Mouse (Mus musculus): ENCODE results near the gene Zfp213. TPM values are rescaled to one million over a fixed set of nuclear protein-coding genes. Genes with fewer than 3 reads are reported as not detected.

The Zfp213 gene
- total and polyA plus RNA-seq, 3 experiments = 5.5 to 8.7 (median 6.2) TPM

DNA sequence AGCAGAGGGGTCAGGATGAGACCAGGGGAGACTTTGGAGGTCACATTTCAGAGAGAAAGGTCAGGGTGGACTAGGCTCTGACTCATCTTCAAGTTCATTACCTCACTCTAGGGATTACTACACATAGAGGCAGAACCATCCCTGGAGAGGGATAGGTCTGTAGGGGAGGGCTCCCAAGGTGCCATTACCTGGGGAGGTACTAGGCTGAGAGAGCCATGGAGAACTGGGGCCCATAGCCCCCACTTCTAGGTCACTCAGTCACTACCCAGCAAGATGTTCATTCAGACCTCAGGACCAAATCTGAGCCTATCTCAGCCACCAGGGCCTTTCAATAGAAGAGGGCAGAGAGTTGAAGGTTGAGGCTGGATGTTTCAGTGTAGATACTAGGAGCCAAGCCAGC lies 9.7 kb downstream of the Zfp213 start:
- Histone ChIP-seq H3K36me3 (ENCODE audit: control insufficient read depth, insufficient read depth, low read length) (no peaks in the 10 kb centered on the region), H3K4me3 (no peak overlapping the region), H3K9ac (ENCODE audit: low read depth, low read length) (no peak overlapping the region), H3K27me3 (ENCODE audit: control insufficient read depth, insufficient read depth, low read length) (no peaks in the 10 kb centered on the region), H3K4me1 (ENCODE audit: control insufficient read depth, insufficient read depth, low read length) (0 out of 2 replicates have a peak, but pooled peaks cover 1% of the 10 kb centered on the region), H3K79me2 (replicated peaks; ENCODE audit: control insufficient read depth, insufficient read depth, low read length) (no peaks in the 10 kb centered on the region), H3K27ac (no peak overlapping the region)
- TF ChIP-seq POLR2A (IDR thresholded peaks at IDR 0.05; ENCODE audit: insufficient read depth, low read depth, low read length) = no peak
- no peak for DNase-seq
- intact Hi-C loops (cut with DNase I) = no loop called here

GRCm38 (mm10) chr17:23553634-23554120 lies 10.4 kb downstream of the Zfp213 start:
- TF ChIP-seq POLR2A (IDR thresholded peaks at IDR 0.05; ENCODE audit: insufficient read depth, low read depth, low read length) = no peak
- TF ChIP-seq EP300 (IDR thresholded peaks at IDR 0.05; ENCODE audit: insufficient read depth, low read depth, low read length) = no peak
- no peak for TF ChIP-seq CTCF (IDR thresholded peaks at IDR 0.05)
- Histone ChIP-seq H3K36me3 (ENCODE audit: control insufficient read depth, insufficient read depth, low read length) (no peaks in the 10 kb centered on the region), H3K4me3 (no peak overlapping the region), H3K79me2 (replicated peaks; ENCODE audit: control insufficient read depth, insufficient read depth, low read length) (no peaks in the 10 kb centered on the region), H3K27ac (no peak overlapping the region), H3K9ac (ENCODE audit: low read depth, low read length) (no peak overlapping the region), H3K27me3 (ENCODE audit: control insufficient read depth, insufficient read depth, low read length) (no peaks in the 10 kb centered on the region), H3K4me1 (ENCODE audit: control insufficient read depth, insufficient read depth, low read length) (0 out of 2 replicates have a peak, but pooled peaks cover 1% of the 10 kb centered on the region)
- 55% methylated on average over 1 of the region's 1 CpGs for WGBS
- intact Hi-C loops (cut with DNase I) = no loop called here
- no peak for DNase-seq

DNA sequence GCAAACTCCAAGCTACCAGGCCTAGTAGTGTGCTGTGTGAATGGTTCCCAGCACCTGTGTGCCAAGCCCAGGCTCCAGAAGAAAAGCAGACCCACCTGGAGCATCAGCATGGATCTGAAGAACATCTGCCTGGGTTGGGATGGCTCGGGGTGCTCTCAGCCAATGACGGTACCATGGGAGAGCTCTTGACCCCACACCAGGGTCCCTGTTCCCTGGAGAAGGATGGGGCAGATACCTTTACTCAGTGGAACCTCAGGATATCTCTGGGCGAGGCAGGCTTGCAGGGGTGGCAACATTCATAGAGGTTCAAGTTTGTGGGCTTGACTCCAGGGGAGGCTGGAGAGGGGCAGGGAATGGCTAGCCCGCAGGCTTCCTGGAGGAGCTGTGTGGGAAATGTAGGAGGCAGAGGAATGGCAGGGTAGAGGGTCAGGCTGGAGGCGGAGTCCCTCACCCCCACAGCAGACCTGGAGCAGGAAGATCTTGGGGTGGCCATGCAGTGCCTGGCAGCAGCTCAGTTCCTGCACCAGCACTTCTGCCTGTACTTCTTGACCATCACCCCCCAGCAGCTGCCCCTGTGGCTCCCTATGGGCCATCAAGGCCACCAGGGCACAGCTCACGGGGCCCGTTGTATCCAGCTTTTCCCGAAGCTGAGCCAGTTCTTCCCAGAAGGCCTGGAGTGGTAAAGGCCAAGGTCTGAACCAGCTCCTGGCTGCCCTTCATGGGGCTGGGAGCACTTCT lies 11.0 kb downstream of the Zfp213 start:
- no peak for TF ChIP-seq POLR2A (IDR thresholded peaks at IDR 0.05; ENCODE audit: insufficient read depth, low read depth, low read length)
- TF ChIP-seq CTCF (IDR thresholded peaks at IDR 0.05) = no peak
- no peak for TF ChIP-seq EP300 (IDR thresholded peaks at IDR 0.05; ENCODE audit: insufficient read depth, low read depth, low read length)
- Histone ChIP-seq H3K4me3 (no peak overlapping the region), H3K27ac (no peak overlapping the region), H3K27me3 (ENCODE audit: control insufficient read depth, insufficient read depth, low read length) (no peaks in the 10 kb centered on the region), H3K4me1 (ENCODE audit: control insufficient read depth, insufficient read depth, low read length) (0 out of 2 replicates have a peak, but pooled peaks cover 1% of the 10 kb centered on the region), H3K36me3 (ENCODE audit: control insufficient read depth, insufficient read depth, low read length) (no peaks in the 10 kb centered on the region), H3K9ac (ENCODE audit: low read depth, low read length) (no peak overlapping the region), H3K79me2 (replicated peaks; ENCODE audit: control insufficient read depth, insufficient read depth, low read length) (no peaks in the 10 kb centered on the region)
- peak in 1 of 2 experiments; percentile 12 for DNase-seq
- intact Hi-C loops (cut with DNase I) = no loop called here
- 91% methylated on average over 8 of the region's 8 CpGs for WGBS

DNA sequence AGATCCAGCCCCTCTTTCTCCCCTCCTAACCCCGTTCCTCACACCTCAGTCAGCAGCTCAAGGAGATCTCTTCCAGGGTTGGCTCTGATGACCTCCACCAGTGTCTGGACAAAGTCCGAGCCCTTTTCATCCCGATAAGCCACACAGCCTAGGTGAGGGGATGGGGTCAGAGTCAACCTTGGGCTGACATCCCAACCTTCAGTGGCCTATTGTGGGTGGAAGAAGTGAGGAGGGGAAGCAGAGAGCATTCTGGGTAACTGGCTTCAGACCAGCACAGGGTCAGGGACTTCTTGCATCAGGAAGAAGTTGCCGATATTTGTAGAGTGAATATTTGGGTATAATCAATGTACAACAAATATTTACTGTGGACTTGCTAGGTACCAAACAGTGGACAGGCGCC lies 12.1 kb downstream of the Zfp213 start:
- Histone ChIP-seq H3K4me3 (no peak overlapping the region), H3K4me1 (ENCODE audit: control insufficient read depth, insufficient read depth, low read length) (0 out of 2 replicates have a peak, but pooled peaks cover 1% of the 10 kb centered on the region), H3K27ac (no peak overlapping the region), H3K27me3 (ENCODE audit: control insufficient read depth, insufficient read depth, low read length) (no peaks in the 10 kb centered on the region), H3K36me3 (ENCODE audit: control insufficient read depth, insufficient read depth, low read length) (no peaks in the 10 kb centered on the region), H3K79me2 (replicated peaks; ENCODE audit: control insufficient read depth, insufficient read depth, low read length) (no peaks in the 10 kb centered on the region), H3K9ac (ENCODE audit: low read depth, low read length) (no peak overlapping the region)
- 70% methylated on average over 5 of the region's 5 CpGs for WGBS
- DNase-seq = no peak
- TF ChIP-seq EP300 (IDR thresholded peaks at IDR 0.05; ENCODE audit: insufficient read depth, low read depth, low read length) (no peak), POLR2A (IDR thresholded peaks at IDR 0.05; ENCODE audit: insufficient read depth, low read depth, low read length) (no peak), CTCF (IDR thresholded peaks at IDR 0.05) (no peak)
- intact Hi-C loops (cut with DNase I) = no loop called here

- H3K4me1 ChIP-seq (ENCODE audit: control insufficient read depth, insufficient read depth, low read length) = 0 out of 2 replicates have a peak, but pooled peaks cover 1% of the 10 kb centered on the region
- H3K79me2 ChIP-seq (replicated peaks; ENCODE audit: control insufficient read depth, insufficient read depth, low read length) = no peaks in the 10 kb centered on the region
- no peaks in the 10 kb centered on the region for H3K27me3 ChIP-seq (ENCODE audit: control insufficient read depth, insufficient read depth, low read length)
- H3K9ac ChIP-seq (ENCODE audit: low read depth, low read length) = no peak overlapping the region
- DNase-seq = no peak
- intact Hi-C loops (cut with DNase I) = no loop called here
- TF ChIP-seq EP300 (IDR thresholded peaks at IDR 0.05; ENCODE audit: insufficient read depth, low read depth, low read length) (no peak), CTCF (IDR thresholded peaks at IDR 0.05) (no peak), POLR2A (IDR thresholded peaks at IDR 0.05; ENCODE audit: insufficient read depth, low read depth, low read length) (no peak)
- H3K27ac ChIP-seq = no peak overlapping the region; the same call in 1 of the 2 replicates
- no peaks in the 10 kb centered on the region for H3K36me3 ChIP-seq (ENCODE audit: control insufficient read depth, insufficient read depth, low read length)
- H3K4me3 ChIP-seq = no peak overlapping the region
These were observed 12.6 kb downstream of the Zfp213 start for GRCm38 (mm10) chr17:23551416-23551815.

GRCm38 (mm10) chr17:23550856-23551255 lies 13.2 kb downstream of the Zfp213 start:
- Histone ChIP-seq H3K36me3 (ENCODE audit: control insufficient read depth, insufficient read depth, low read length) (no peaks in the 10 kb centered on the region), H3K4me1 (ENCODE audit: control insufficient read depth, insufficient read depth, low read length) (0 out of 2 replicates have a peak, but pooled peaks cover 1% of the 10 kb centered on the region), H3K27me3 (ENCODE audit: control insufficient read depth, insufficient read depth, low read length) (no peaks in the 10 kb centered on the region), H3K79me2 (replicated peaks; ENCODE audit: control insufficient read depth, insufficient read depth, low read length) (no peaks in the 10 kb centered on the region), H3K9ac (ENCODE audit: low read depth, low read length) (peak overlapping the region; percentile 47), H3K27ac (peak overlapping the region; percentile 84), H3K4me3 (peak overlapping the region; percentile 78)
- peak in 1 of 2 experiments; percentile 46 for DNase-seq
- no peak for TF ChIP-seq POLR2A (IDR thresholded peaks at IDR 0.05; ENCODE audit: insufficient read depth, low read depth, low read length)
- TF ChIP-seq CTCF (IDR thresholded peaks at IDR 0.05) = no peak
- TF ChIP-seq EP300 (IDR thresholded peaks at IDR 0.05; ENCODE audit: insufficient read depth, low read depth, low read length) = no peak
- intact Hi-C loops (cut with DNase I) = no loop called here
- WGBS = 4% methylated on average over 15 of the region's 15 CpGs
